Mouse (Mus musculus) intestine, postnatal 0 days (tissue): ENCODE results near the gene Rnf181. TPM values are rescaled to one million over a fixed set of nuclear protein-coding genes. Genes with fewer than 3 reads are reported as not detected.

Source experiments
- ATAC-seq: fragments of 200-750 bp; cut with Nextera tagmentation; 2 replicates; pipeline ENCODE4 v1.8.0; 2017; ENCODE audit warnings: mild to moderate bottlenecking, moderate TSS enrichment, moderate library complexity
- H3K27ac ChIP-seq: fragments of 300-500 bp; sonication (generic); 2 replicates; pipeline ENCODE4 v1.5.1; 2014; ENCODE audit warnings: mild to moderate bottlenecking, low read depth, low read length, moderate library complexity
- H3K27me3 ChIP-seq: fragments of 300-500 bp; sonication (generic); replicated peaks from 2 replicates; pipeline ENCODE4 v1.6.1; 2014; ENCODE audit warnings: low read length, mixed read lengths; ENCODE audit not compliant: control insufficient read depth, insufficient read depth
- H3K36me3 ChIP-seq: fragments of 300-500 bp; sonication (generic); 2 replicates; pipeline ENCODE4 v1.6.1; 2014; ENCODE audit warnings: mild to moderate bottlenecking, moderate library complexity; ENCODE audit not compliant: control insufficient read depth, insufficient read depth
- H3K4me1 ChIP-seq: fragments of 300-500 bp; sonication (generic); replicated peaks from 2 replicates; pipeline ENCODE4 v1.6.1; 2014; ENCODE audit warnings: antibody characterized with exemption, low read length, mixed read lengths; ENCODE audit not compliant: control insufficient read depth, insufficient read depth
- H3K4me2 ChIP-seq: fragments of 300-500 bp; sonication (generic); replicated peaks from 2 replicates; pipeline ENCODE4 v1.6.1; 2014; ENCODE audit warnings: low read depth, mild to moderate bottlenecking, moderate library complexity
- H3K4me3 ChIP-seq: fragments of 300-500 bp; sonication (generic); 2 replicates; pipeline ENCODE4 v1.5.1; 2014; ENCODE audit warnings: low read depth, low read length
- H3K9ac ChIP-seq: fragments of 300-500 bp; sonication (generic); 2 replicates; pipeline ENCODE4 v1.6.1; 2014; ENCODE audit warnings: mild to moderate bottlenecking, low read depth, low read length
- H3K9me3 ChIP-seq: fragments of 300-500 bp; sonication (generic); 2 replicates; pipeline ENCODE4 v1.6.1; 2016; ENCODE audit warnings: mixed run types; ENCODE audit not compliant: control insufficient read depth
- CTCF ChIP-seq: sonication (generic); IDR thresholded peaks from 2 replicates; pipeline ENCODE4 v1.5.1; 2016; ENCODE audit warnings: low read depth, mild to moderate bottlenecking, control low read depth, antibody characterized with exemption, moderate library complexity
- WGBS: fragments of 180-500 bp; shearing (Covaris S2); extraction: QIAGEN DNeasy Blood & Tissue Kit; methylation state at CpG from one replicate; pipeline ENCODE4 v1.1.7; 2014; 5-methylcytosine and 5-hydroxymethylcytosine counted together
- polyA plus RNA-seq: library from polyadenylated mRNA; unstranded; fragments of >200 nt; fragmentation: Nextera tagmentation; extraction: Ambion mirVana; gene quantifications from 2 replicates; pipeline ENCODE4 v1.2.1, GENCODE M21; 2015

The Rnf181 gene
- polyA plus RNA-seq, 1 experiment from 2014 or later: 122 TPM

- Histone ChIP-seq H3K36me3 (peaks cover 16% of the 10 kb centered on the region), H3K4me3 (peak within 1 kb of the TSS; percentile 85), H3K9me3 (no peaks in the 10 kb centered on the region), H3K27ac (peak within 1 kb of the TSS; percentile 77), H3K4me2 (peak within 1 kb of the TSS; percentile 87), H3K9ac (peak within 1 kb of the TSS; percentile 90), H3K4me1 (no peaks in the 10 kb centered on the region; the same call in 1 of the 2 replicates), H3K27me3 (no peaks in the 10 kb centered on the region)
- no peak; the same call in 1 of the 2 replicates for TF ChIP-seq CTCF
- under 1% methylated on average over 30 of the region's 30 CpGs for WGBS
- ATAC-seq: peak; percentile 83
Observed at GRCm38 (mm10) chr6:72345074-72345567, 21.6 kb downstream of the Rnf181 start, which contains the start of gene Usp39. TSS of gene Usp39 (minus strand) at chr6:72345184.

- no peaks in the 10 kb centered on the region for H3K9me3 ChIP-seq
- no peaks in the 10 kb centered on the region; the same call in 1 of the 2 replicates for H3K4me1 ChIP-seq
- WGBS: under 1% methylated on average over 42 of the region's 42 CpGs
- peaks cover 15% of the 10 kb centered on the region for H3K36me3 ChIP-seq
- peak overlapping the region; percentile 77 for H3K27ac ChIP-seq
- no peak for TF ChIP-seq CTCF
- H3K4me3 ChIP-seq: peak overlapping the region; percentile 85
- peak overlapping the region; percentile 87 for H3K4me2 ChIP-seq
- H3K27me3 ChIP-seq: no peaks in the 10 kb centered on the region
- peak; percentile 48 for ATAC-seq
- H3K9ac ChIP-seq: peak overlapping the region; percentile 90
Observed at GRCm38 (mm10) chr6:72344396-72345073, 22.2 kb downstream of the Rnf181 start.

GRCm38 (mm10) chr6:72340481-72340880 is 26.3 kb downstream of the Rnf181 start:
- H3K4me3 ChIP-seq: no peak overlapping the region
- no peak for TF ChIP-seq CTCF
- H3K4me2 ChIP-seq: no peak overlapping the region
- 45% methylated on average over 2 of the region's 2 CpGs for WGBS
- no peaks in the 10 kb centered on the region for H3K9me3 ChIP-seq
- no peaks in the 10 kb centered on the region for H3K4me1 ChIP-seq
- peaks cover 40% of the 10 kb centered on the region for H3K36me3 ChIP-seq
- no peaks in the 10 kb centered on the region for H3K27me3 ChIP-seq
- no peak for ATAC-seq
- H3K9ac ChIP-seq: no peak overlapping the region
- H3K27ac ChIP-seq: no peak overlapping the region

- H3K9me3 ChIP-seq: no peaks in the 10 kb centered on the region
- no peak overlapping the region for H3K4me2 ChIP-seq
- no peak overlapping the region for H3K9ac ChIP-seq
- no peak for TF ChIP-seq CTCF
- 68% methylated on average over 5 of the region's 5 CpGs for WGBS
- H3K27ac ChIP-seq: no peak overlapping the region
- peaks cover 72% of the 10 kb centered on the region for H3K36me3 ChIP-seq
- no peak overlapping the region for H3K4me3 ChIP-seq
- ATAC-seq: no peak
- H3K27me3 ChIP-seq: no peaks in the 10 kb centered on the region
- no peaks in the 10 kb centered on the region for H3K4me1 ChIP-seq
Observed at GRCm38 (mm10) chr6:72333111-72333510, 33.6 kb downstream of the Rnf181 start.

- no peaks in the 10 kb centered on the region for H3K27me3 ChIP-seq
- no peak overlapping the region for H3K9ac ChIP-seq
- no peak overlapping the region for H3K4me3 ChIP-seq
- WGBS: 92% methylated on average over 4 of the region's 4 CpGs
- no peak for TF ChIP-seq CTCF
- ATAC-seq: no peak
- H3K9me3 ChIP-seq: no peaks in the 10 kb centered on the region
- no peak overlapping the region for H3K27ac ChIP-seq
- peaks cover 56% of the 10 kb centered on the region for H3K36me3 ChIP-seq
- H3K4me2 ChIP-seq: no peak overlapping the region
- no peaks in the 10 kb centered on the region for H3K4me1 ChIP-seq
Observed at GRCm38 (mm10) chr6:72330133-72330532, 36.6 kb downstream of the Rnf181 start.

GRCm38 (mm10) chr6:72329019-72329418 is 37.7 kb downstream of the Rnf181 start:
- H3K27me3 ChIP-seq: no peaks in the 10 kb centered on the region
- H3K36me3 ChIP-seq: peaks cover 56% of the 10 kb centered on the region
- no peaks in the 10 kb centered on the region for H3K4me1 ChIP-seq
- 82% methylated on average over 5 of the region's 5 CpGs for WGBS
- H3K27ac ChIP-seq: no peak overlapping the region
- no peak overlapping the region for H3K9ac ChIP-seq
- no peak overlapping the region for H3K4me3 ChIP-seq
- no peak for TF ChIP-seq CTCF
- no peak overlapping the region for H3K4me2 ChIP-seq
- no peak for ATAC-seq
- H3K9me3 ChIP-seq: no peaks in the 10 kb centered on the region
